Mouse (Mus musculus): ENCODE results near the gene Kcne1. TPM values are rescaled to one million over a fixed set of nuclear protein-coding genes. Genes with fewer than 3 reads are reported as not detected.

The Kcne1 gene
- polyA plus RNA-seq, 1 experiment from 2014 or later: 0.32 TPM

DNA sequence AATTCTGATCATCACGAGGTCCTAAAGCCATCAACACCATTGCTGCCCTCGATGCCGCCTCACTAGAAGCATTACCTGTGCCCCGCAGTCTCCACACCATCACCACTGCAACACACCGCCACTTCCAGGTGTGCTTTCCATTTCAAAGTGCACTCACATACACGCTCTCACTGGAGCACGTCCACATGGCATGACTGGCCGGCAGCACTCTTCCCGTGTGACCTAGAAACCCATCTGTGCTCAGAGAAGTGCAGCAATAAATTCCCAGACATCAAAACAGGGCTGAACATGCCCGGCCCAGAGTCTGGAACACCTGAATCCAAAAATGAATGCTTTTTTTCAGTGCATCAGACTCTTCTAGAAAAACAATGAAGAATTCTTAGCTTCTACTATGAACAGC is 31.4 kb downstream of the Kcne1 start:
- 93% methylated on average over 10 of the region's 10 CpGs for WGBS
- no peaks in the 10 kb centered on the region for H3K9me3 ChIP-seq (ENCODE audit: control insufficient read depth, low read length)
- no peak overlapping the region for H3K4me3 ChIP-seq (ENCODE audit: low read depth, low read length)
- H3K27me3 ChIP-seq (ENCODE audit: control insufficient read depth, insufficient read depth, low read length): no peaks in the 10 kb centered on the region
- ATAC-seq (ENCODE audit: low FRiP score): no peak
- no peak for DNase-seq (ENCODE audit: low spot score)
- H3K9ac ChIP-seq (ENCODE audit: low read depth, low read length): no peak overlapping the region
- H3K4me1 ChIP-seq (replicated peaks; ENCODE audit: control insufficient read depth, insufficient read depth, low read length): peaks cover 4% of the 10 kb centered on the region; the same call in 1 of the 2 replicates
- no peaks in the 10 kb centered on the region for H3K36me3 ChIP-seq (ENCODE audit: control insufficient read depth, insufficient read depth, low read length)
- H3K27ac ChIP-seq (ENCODE audit: low read depth, low read length): no peak overlapping the region
- no peak overlapping the region for H3K4me2 ChIP-seq (replicated peaks; ENCODE audit: low read depth, low read length)

DNA sequence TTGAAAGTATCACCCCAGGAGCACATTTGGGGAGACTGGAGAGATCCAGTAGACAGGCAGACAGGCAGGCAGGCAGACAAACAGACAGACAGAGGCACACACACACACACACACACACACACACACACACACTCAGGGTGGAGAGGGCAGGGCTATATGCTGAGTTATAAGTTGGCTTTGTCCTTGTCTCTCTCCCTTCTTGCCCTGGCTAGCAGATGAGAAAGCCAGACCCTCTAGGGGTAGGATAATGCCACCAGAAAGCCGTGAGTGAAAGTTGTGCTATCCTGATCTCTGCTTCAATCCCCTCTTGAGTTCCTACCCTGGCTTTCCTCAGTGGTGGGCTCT is 34.2 kb downstream of the Kcne1 start:
- no peak overlapping the region for H3K4me3 ChIP-seq (ENCODE audit: low read depth, low read length)
- DNase-seq (ENCODE audit: low spot score) (no peak), ATAC-seq (ENCODE audit: low FRiP score) (peak; percentile 12; the same call in 1 of the 2 replicates)
- no peaks in the 10 kb centered on the region for H3K36me3 ChIP-seq (ENCODE audit: control insufficient read depth, insufficient read depth, low read length)
- no peak overlapping the region for H3K4me2 ChIP-seq (replicated peaks; ENCODE audit: low read depth, low read length)
- no peaks in the 10 kb centered on the region for H3K27me3 ChIP-seq (ENCODE audit: control insufficient read depth, insufficient read depth, low read length)
- WGBS: 28% methylated on average over 1 of the region's 1 CpGs
- H3K9me3 ChIP-seq (ENCODE audit: control insufficient read depth, low read length): no peaks in the 10 kb centered on the region
- H3K4me1 ChIP-seq (replicated peaks; ENCODE audit: control insufficient read depth, insufficient read depth, low read length): peaks cover 4% of the 10 kb centered on the region; the same call in 1 of the 2 replicates
- no peak overlapping the region for H3K27ac ChIP-seq (ENCODE audit: low read depth, low read length)
- no peak overlapping the region for H3K9ac ChIP-seq (ENCODE audit: low read depth, low read length)

DNA sequence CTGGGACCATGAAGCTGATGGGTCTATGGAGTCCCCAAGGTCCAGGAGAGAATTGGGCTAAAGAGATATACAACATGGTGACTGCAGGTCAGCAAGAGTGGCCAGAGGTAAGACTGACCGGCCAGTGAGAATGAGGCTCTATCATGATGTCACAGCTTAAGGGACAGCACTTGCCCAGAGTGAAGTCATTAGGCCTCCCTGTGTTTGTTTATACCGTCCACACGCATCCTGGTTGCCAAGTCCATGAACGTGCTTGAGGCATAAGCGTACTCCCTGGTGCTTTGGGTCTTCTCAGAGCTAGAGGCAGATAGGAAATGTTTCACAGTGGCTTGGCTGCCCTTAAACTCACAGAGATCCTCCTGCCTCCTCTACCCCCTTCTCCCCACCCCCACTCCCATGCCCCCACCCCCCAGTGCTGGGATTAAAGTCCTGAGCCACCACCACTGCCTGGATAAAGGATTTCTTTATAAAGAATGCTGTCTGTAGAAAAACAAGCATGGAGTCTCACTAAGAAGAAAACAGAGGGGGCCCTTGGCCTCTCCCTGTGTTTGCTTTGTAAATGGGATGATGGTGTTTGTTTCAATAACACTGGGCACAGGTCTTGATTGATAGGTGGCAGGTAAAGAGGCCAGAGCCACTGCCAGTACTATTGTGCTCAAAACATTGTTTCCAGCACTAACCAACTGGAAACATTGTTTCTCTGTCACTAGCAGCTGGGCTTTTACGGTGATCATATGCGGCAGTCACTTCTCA is 34.8 kb downstream of the Kcne1 start:
- Histone ChIP-seq H3K4me1 (replicated peaks; ENCODE audit: control insufficient read depth, insufficient read depth, low read length) (peaks cover 4% of the 10 kb centered on the region; the same call in 1 of the 2 replicates), H3K4me2 (replicated peaks; ENCODE audit: low read depth, low read length) (no peak overlapping the region), H3K36me3 (ENCODE audit: control insufficient read depth, insufficient read depth, low read length) (no peaks in the 10 kb centered on the region), H3K9me3 (ENCODE audit: control insufficient read depth, low read length) (no peaks in the 10 kb centered on the region), H3K27me3 (ENCODE audit: control insufficient read depth, insufficient read depth, low read length) (no peaks in the 10 kb centered on the region), H3K4me3 (ENCODE audit: low read depth, low read length) (no peak overlapping the region), H3K9ac (ENCODE audit: low read depth, low read length) (no peak overlapping the region), H3K27ac (ENCODE audit: low read depth, low read length) (0 out of 2 replicates have a peak overlapping the region, but pooled peaks have one; percentile 45)
- WGBS: 38% methylated on average over 7 of the region's 7 CpGs
- ATAC-seq (ENCODE audit: low FRiP score): peak; percentile 53
- no peak for DNase-seq (ENCODE audit: low spot score)

GRCm38 (mm10) chr16:92321341-92321740 is 37.9 kb downstream of the Kcne1 start, which contains the start of gene Fam243:
TSS of gene Fam243 (minus strand) at chr16:92321441.
- 89% methylated on average over 8 of the region's 8 CpGs for WGBS
- ATAC-seq (ENCODE audit: low FRiP score) (no peak), DNase-seq (ENCODE audit: low spot score) (no peak)
- no peak within 1 kb of the TSS for H3K4me3 ChIP-seq (ENCODE audit: low read depth, low read length)
- H3K4me1 ChIP-seq (replicated peaks; ENCODE audit: control insufficient read depth, insufficient read depth, low read length): peaks cover 4% of the 10 kb centered on the region; the same call in 1 of the 2 replicates
- no peaks in the 10 kb centered on the region for H3K9me3 ChIP-seq (ENCODE audit: control insufficient read depth, low read length)
- H3K4me2 ChIP-seq (replicated peaks; ENCODE audit: low read depth, low read length): no peak within 1 kb of the TSS
- no peak within 1 kb of the TSS for H3K9ac ChIP-seq (ENCODE audit: low read depth, low read length)
- no peak within 1 kb of the TSS for H3K27ac ChIP-seq (ENCODE audit: low read depth, low read length)
- H3K36me3 ChIP-seq (ENCODE audit: control insufficient read depth, insufficient read depth, low read length): no peaks in the 10 kb centered on the region
- H3K27me3 ChIP-seq (ENCODE audit: control insufficient read depth, insufficient read depth, low read length): no peaks in the 10 kb centered on the region

DNA sequence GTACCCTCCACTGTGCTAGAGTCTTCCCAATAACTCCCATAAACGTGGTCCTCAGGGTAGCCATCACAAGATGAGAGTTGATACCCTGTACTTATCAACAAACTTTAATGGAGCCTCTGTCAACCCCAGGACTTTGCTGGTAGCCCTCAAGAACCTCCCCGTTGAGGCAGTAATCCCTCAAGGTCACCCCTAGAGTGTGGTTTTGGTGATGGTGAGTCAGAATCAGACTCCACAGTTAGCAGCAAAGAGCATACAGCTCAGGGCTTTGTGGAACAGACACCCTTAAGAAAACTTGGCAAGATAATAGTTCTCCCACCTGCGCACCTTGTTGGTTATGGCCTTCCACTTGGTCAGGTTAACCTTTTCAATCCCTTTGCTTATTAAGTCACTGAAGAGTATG is 38.9 kb downstream of the Kcne1 start:
- ATAC-seq (ENCODE audit: low FRiP score) (no peak), DNase-seq (ENCODE audit: low spot score) (no peak)
- Histone ChIP-seq H3K9me3 (ENCODE audit: control insufficient read depth, low read length) (no peaks in the 10 kb centered on the region), H3K36me3 (ENCODE audit: control insufficient read depth, insufficient read depth, low read length) (no peaks in the 10 kb centered on the region), H3K4me1 (replicated peaks; ENCODE audit: control insufficient read depth, insufficient read depth, low read length) (peaks cover 2% of the 10 kb centered on the region; the same call in 1 of the 2 replicates), H3K4me2 (replicated peaks; ENCODE audit: low read depth, low read length) (no peak overlapping the region), H3K4me3 (ENCODE audit: low read depth, low read length) (no peak overlapping the region), H3K27me3 (ENCODE audit: control insufficient read depth, insufficient read depth, low read length) (no peaks in the 10 kb centered on the region), H3K9ac (ENCODE audit: low read depth, low read length) (no peak overlapping the region), H3K27ac (ENCODE audit: low read depth, low read length) (no peak overlapping the region)
- 80% methylated on average over 3 of the region's 3 CpGs for WGBS

DNA sequence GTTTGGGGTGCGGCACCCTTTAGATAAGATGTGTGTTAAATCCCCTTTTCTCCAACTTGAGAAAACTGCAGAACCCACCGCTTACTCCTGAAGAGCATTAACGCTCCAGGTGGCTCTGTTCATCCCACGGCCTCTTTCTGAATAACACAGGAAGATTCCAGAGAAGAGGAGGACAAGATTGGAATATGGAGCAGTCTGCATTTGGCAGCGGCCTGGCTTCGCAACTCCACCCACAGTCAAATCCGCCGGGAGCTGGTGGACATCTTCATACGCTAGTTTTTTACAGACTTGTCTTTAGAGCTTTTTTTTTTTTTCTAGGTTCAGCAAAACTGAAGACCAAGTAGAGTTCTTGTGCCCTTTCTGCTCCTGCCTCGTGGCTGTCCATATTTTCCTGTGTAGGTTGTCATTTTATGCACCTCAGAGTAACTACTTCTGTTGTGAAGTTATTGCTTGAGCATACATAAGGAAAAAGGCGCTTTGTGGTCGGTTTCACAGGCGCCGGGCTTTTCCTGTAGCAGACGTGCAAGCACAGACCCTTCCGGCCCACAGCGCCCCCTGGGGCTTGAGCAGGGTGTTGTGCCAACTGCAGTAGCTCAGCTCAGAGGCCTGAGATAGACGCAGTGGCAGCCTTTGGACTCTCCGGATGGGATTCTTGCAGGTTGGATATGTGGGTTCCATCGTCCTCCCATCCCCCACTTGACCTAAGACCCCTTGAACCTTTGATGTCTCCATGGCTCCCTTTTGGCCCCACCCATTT is 39.7 kb downstream of the Kcne1 start:
- no peak overlapping the region for H3K9ac ChIP-seq (ENCODE audit: low read depth, low read length)
- no peaks in the 10 kb centered on the region for H3K27me3 ChIP-seq (ENCODE audit: control insufficient read depth, insufficient read depth, low read length)
- DNase-seq (ENCODE audit: low spot score) (peak; percentile 55), ATAC-seq (ENCODE audit: low FRiP score) (no peak)
- no peak overlapping the region for H3K4me2 ChIP-seq (replicated peaks; ENCODE audit: low read depth, low read length)
- no peaks in the 10 kb centered on the region for H3K9me3 ChIP-seq (ENCODE audit: control insufficient read depth, low read length)
- 64% methylated on average over 20 of the region's 20 CpGs for WGBS
- peaks cover 2% of the 10 kb centered on the region; the same call in 1 of the 2 replicates for H3K4me1 ChIP-seq (replicated peaks; ENCODE audit: control insufficient read depth, insufficient read depth, low read length)
- no peaks in the 10 kb centered on the region for H3K36me3 ChIP-seq (ENCODE audit: control insufficient read depth, insufficient read depth, low read length)
- no peak overlapping the region for H3K4me3 ChIP-seq (ENCODE audit: low read depth, low read length)
- H3K27ac ChIP-seq (ENCODE audit: low read depth, low read length): no peak overlapping the region

DNA sequence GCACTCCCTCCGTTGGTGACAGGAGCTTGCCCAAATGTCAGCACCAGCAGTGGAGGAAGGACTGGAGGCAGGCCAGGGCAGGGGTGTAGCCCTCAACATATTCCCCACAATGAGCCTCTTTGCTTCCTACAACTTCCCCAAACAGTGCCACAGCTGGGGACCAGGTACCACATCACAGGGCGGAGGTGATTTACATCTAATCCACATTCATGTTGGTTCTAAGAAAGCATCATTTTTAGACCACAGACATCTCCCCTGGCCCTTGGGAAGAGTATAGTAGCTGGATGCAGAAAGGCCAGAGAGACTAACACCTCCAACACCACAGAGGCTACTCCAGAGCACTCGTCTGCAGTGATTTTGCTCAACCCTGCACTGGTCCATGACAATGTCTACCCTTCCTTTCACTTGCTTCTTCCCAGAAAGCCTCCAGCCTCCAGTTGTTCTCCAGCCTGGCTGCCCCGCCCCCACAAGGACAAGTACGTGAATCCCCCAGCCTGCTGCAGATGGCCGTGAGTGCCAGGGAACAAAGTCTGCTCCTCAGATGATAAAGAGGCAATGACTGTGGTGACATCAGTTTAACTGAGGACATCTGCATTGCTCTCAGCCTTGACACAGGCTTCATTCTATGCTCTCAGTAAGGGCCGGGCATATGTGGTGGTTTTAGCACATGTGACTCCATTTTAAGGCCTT is 43.1 kb downstream of the Kcne1 start:
- Histone ChIP-seq H3K9ac (ENCODE audit: low read depth, low read length) (no peak overlapping the region), H3K4me3 (ENCODE audit: low read depth, low read length) (no peak overlapping the region), H3K36me3 (ENCODE audit: control insufficient read depth, insufficient read depth, low read length) (peaks cover 3% of the 10 kb centered on the region; the same call in 1 of the 2 replicates), H3K27me3 (ENCODE audit: control insufficient read depth, insufficient read depth, low read length) (no peaks in the 10 kb centered on the region), H3K4me2 (replicated peaks; ENCODE audit: low read depth, low read length) (no peak overlapping the region), H3K4me1 (replicated peaks; ENCODE audit: control insufficient read depth, insufficient read depth, low read length) (no peaks in the 10 kb centered on the region), H3K27ac (ENCODE audit: low read depth, low read length) (no peak overlapping the region), H3K9me3 (ENCODE audit: control insufficient read depth, low read length) (no peaks in the 10 kb centered on the region)
- 75% methylated on average over 7 of the region's 7 CpGs for WGBS
- DNase-seq (ENCODE audit: low spot score): no peak
- ATAC-seq (ENCODE audit: low FRiP score): no peak

- H3K9me3 ChIP-seq (ENCODE audit: control insufficient read depth, low read length): no peaks in the 10 kb centered on the region
- peak; percentile 74 for ATAC-seq (ENCODE audit: low FRiP score)
- peaks cover 3% of the 10 kb centered on the region; the same call in 1 of the 2 replicates for H3K36me3 ChIP-seq (ENCODE audit: control insufficient read depth, insufficient read depth, low read length)
- H3K4me1 ChIP-seq (replicated peaks; ENCODE audit: control insufficient read depth, insufficient read depth, low read length): no peaks in the 10 kb centered on the region
- WGBS: 45% methylated on average over 13 of the region's 13 CpGs
- no peak overlapping the region for H3K9ac ChIP-seq (ENCODE audit: low read depth, low read length)
- H3K27me3 ChIP-seq (ENCODE audit: control insufficient read depth, insufficient read depth, low read length): no peaks in the 10 kb centered on the region
- no peak overlapping the region for H3K4me3 ChIP-seq (ENCODE audit: low read depth, low read length)
- DNase-seq (ENCODE audit: low spot score): peak; percentile 75
- no peak overlapping the region for H3K27ac ChIP-seq (ENCODE audit: low read depth, low read length)
- H3K4me2 ChIP-seq (replicated peaks; ENCODE audit: low read depth, low read length): no peak overlapping the region
Observed at GRCm38 (mm10) chr16:92313953-92314741, 45.1 kb downstream of the Kcne1 start.
